Mouse (Mus musculus) cerebellum, adult 11-12 months (tissue): ENCODE data around the gene Cldn7.
"Not testable (repeated sequence)": the region's sequence is repeated elsewhere in the genome, so short reads cannot be mapped to it uniquely, and the experiment has no call there.

ENCODE experiments used
- DNase-seq: peaks from one replicate; pipeline ENCODE4 v3.0.0; 2022

Cldn7 gene

DNA sequence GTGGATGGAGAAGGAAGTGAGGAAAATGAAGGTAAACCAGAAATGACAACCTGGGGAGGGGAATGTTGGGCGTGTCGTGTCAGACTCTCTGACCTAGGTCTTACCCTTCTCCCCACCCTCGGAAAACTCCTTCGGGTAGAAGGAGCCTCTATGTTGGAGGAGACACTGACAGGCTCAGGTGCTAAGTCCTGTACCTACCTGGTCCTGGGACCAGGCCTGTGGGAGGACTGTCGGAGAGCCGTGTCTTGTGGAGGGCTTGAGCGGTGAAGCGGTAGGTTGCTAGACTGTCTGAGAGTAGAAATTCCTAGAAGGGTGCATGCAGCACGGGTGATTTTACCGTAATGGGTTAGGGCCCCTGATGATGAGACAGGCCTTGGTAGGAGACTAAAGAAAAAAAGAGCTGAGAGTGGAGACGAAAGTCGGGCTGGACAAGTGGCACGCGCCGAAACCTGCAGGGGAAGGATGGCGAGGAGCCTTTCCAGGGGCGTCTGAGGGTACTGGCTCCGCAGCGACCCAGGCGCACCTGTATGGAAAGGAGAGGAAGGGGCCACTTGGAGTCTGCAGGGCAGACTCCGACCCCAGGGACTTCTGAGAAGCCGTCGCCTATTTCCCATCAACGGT is at the start of gene Cldn7:
Gene Cldn7 (plus strand): TSS at position 130 of the 621 bp plus-strand sequence.
- DNase-seq = no peak

DNA sequence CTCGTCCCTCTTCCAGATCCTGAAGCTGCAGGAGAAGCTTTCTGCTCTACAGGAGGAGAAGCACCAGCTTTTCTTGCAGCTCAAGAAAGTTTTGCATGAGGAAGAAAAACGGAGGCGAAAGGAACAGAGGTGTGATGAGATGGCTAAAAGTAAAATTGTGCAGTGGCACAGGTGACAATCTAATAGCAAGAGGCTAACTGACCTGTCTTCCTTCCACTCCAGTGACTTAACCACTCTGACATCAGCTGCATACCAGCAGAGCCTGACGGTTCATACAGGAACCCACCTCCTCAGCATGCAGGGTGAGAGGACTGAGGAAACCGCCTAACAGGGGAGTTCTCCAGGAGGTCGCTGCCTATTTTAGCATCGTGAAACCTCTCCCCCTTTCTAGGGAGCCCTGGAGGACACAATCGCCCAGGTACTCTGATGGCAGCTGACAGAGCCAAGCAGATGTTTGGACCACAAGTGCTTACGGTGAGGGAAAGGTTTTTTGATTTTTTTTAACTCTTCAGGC is 49.6 kb upstream of the Cldn7 start:
- DNase-seq = no peak

DNA sequence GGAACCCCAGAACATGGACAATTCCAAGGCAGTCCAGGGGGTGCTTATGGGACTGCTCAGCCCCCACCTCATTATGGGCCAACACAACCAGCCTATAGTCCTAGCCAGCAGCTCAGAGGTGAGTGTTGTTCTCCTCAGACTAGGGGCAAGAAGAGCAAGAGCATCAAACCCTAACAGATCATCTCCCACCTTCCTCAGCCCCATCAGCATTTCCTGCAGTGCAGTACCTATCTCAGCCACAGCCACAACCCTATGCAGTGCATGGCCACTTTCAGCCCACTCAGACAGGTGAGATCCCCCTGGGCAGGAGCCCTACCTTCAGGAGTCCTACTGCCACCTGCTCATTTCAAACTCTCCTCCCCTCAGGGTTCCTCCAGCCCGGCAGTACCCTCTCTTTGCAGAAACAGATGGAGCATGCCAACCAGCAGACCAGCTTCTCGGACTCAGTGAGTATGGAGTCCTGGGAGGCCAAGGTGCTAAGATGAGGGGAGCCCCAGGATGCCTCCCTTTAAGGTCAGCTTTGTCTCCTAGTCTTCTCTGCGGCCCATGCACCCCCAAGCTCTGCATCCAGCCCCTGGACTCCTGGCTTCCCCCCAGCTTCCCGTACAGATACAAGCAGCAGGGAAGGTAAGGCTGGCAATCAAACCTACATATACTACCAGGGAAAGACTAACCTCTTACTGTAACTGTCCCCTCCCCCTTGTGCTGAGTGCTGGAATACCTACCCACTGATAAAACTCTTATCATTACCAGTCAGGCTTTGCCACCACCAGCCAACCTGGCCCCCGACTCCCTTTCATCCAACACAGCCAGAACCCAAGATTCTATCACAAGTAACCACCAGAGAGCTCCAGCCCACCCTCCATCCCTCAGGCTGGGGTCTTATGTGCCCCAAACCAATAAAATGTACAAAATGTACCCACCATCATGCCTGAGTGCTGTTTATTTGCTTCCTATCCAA is 48.6 kb upstream of the Cldn7 start:
- no peak for DNase-seq

DNA sequence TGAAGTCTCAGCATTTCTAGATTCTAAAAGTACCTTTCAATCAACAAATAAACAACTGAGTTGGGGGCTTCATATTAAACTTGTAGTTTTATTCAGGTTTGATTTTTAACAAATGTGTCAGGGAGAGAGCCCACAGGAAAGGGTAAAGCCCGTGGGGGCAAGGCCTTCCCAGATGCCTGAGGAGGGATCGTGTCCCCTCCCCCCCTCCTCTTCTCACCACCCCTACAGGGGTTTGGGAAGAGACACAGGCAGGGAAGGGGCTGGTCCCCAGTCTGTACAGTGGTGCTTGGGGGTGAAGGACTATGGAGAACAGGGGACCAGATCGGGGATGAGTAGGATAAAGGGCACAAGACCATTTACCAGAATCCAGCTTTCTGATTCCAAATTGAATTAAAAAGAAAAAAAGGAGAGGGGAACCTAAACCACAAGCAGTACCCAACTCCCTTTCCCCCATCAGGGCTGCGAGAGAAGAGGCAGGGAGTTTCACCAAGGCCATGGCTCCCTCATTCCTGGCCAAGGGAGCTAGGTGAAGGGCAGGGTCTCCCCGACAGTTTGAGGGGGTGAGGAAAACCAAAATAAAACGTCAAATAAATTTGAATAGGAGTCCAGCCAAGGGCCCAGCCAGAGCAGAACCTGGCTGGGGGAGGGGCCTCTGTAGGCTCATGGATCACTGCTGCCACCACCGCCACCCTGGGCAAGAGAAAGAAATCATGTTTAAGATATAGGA is 47.8 kb upstream of the Cldn7 start:
- DNase-seq = not testable (repeated sequence)

DNA sequence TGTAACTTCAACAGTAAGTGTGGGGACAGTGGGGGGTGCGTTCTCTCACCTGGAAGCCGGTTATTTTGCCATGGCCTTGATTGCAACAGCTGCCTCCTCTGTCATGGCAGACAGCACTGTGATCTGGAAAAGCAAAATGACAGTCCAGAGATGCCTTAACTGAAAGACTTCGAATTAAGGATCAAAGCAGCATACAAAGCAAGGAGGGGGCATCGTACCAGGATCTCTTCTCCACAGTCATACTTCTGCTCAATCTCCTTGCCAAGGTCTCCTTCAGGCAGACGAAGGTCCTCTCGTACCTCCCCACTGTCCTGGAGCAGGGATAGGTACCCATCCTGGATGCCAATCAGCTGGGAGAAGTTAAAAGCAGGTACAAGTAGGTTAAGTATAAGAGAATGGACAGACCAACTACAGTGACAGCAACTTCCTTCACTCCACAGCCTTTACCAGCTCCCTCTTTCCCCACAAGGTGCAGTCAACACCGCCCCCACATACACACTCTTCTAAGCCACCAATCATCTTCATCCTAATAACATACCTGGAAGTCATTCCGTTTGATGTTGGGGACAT is 47.1 kb upstream of the Cldn7 start:
- no peak for DNase-seq

DNA sequence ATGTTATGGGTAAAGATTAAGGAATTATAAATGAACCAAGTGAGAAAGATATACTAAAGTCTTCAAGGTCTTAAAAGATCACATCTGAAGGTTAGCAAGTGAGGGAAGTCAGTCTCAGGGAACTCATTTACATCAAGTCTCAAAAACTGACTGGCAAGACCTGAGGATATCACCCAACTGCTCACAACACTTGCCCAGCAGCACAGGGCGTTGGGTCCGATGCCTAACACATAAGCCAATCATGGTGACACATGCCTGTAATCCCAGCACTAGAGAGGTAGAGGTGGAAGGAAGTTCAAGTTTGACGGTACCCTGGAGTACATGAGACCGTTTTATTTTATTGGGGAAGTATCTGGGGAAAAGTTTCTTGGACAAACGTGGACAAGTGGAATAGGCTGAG is 46.5 kb upstream of the Cldn7 start:
- DNase-seq = no peak

DNA sequence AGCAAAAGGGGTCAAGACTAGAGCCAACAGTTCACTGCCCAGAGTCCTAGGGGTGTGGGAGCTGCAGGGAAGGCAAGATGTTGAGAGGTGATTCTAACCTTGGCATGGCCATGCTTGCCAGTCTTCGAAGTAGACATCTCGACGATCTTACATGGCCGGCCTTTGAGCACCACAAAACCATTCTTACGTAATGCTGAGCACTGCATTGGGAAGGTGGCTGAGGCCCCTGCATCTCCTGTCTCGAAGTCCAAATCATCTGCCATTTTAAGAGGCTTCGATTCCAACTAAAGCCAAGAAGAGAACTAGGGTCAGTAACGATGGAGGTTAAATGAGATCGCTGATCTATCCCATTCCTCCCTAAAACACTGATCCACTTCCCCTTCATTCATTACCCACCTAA is 45.5 kb upstream of the Cldn7 start:
- DNase-seq = no peak

DNA sequence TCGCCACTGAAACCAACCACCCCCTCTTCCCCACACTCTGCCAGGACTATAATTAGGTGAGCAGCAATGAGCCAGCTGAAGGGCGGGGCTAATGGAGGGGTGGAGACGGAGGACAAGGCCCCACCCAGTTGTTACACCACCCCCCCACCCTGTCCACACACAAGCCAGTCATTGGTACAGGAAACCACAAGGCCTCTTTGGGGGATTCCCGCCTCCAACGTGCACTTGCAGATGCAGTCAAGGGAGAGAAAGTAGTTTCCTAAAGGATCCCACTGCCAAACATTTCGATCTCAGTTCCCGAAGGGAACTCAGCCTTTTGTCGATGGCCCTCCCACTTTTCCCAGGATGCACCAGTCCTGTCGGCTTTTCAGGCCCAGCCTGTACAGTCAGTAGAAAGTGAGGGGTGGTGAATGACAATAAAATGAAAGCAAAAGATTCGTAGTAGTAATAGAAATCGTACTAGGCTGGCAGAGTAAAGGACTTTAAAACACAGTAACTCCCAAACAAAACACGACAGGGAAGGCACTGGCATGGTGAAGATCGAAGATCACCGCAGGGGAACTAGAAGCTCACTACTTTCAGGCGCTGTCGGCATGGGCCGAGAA is 44.8 kb upstream of the Cldn7 start:
- peak; percentile 67 for DNase-seq

DNA sequence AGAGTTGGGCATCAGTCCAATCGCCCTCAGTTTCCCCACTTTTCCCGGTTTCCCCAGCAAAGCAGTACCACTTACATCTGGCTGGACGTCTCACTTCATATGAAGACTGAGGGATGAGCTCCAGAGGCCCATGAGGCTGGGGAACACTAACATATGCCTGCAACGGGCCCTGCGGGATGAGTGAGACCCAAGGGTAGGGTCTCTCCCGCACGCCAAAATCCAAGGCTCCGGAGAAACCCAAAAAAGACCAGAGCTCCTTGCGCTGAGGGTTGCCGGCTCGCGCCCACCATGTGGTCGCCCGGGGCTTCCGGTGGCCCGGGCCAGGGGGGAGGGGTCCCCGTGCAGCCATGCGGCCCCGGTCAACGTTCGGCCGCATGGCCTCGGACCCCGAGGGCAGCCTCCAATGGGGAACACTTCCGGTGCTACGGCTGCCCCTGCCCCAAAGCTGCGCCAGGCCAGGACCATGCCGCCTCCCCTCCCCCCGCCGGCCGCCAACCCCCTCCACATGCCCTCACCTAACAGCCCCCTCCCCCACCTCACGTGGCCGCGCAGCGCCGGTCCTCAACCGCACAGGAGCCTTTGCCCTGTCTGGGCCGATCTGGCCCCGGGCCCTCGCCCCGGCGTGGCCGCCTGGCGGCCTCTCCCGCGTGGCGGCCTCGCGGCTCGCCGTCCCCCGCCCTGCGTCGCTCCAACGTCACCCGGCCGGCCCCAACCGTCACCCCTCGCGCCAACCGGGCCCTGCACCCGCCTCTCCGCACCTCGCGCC is 44.1 kb upstream of the Cldn7 start:
- peak; percentile 77 for DNase-seq

DNA sequence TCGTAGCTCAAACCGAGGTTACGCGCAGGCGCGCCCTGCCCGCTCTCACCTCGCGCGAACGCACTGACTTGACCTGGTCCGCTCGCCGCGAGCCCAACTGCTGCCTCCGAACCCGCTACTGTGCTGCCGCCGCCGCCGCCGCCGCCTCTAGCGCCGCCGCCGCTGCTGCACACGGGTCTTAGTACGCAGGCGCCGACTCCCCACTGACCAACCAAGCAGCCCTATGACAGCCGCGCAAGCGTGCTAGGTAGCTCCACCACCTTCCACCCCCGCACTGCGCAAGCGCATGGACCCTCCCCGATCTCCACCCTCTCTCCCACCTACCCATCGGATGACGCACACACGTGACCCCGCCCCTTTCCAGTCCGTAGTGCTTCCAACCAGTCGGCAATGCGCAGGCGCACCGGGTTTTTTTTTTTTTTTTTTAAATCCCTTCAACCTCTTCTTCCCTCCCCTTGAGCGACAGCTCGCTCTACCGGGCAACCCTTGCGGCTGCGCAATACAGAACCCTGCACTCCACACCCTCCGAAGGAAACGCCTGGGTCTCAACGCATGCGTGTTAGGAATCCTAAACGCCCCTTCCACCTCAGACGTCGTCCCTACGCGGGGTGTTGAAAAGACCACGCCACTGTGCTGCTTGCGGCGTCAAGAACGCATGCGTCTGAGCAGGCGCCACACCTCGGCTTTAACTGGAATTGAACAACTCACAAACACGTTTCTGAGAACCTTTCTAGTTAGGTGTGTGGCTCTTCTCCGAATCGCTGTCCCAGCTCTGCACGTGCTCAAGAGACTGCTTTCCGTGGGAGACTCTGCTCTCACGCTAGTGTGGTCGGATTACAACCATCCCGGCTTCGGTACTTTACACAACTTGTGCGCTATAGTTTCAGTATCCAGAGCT is 43.2 kb upstream of the Cldn7 start, which contains the start of gene Eif5a:
Gene Eif5a (minus strand): TSS at position 845 of the 898 bp plus-strand sequence.
- peak; percentile 100 for DNase-seq

DNA sequence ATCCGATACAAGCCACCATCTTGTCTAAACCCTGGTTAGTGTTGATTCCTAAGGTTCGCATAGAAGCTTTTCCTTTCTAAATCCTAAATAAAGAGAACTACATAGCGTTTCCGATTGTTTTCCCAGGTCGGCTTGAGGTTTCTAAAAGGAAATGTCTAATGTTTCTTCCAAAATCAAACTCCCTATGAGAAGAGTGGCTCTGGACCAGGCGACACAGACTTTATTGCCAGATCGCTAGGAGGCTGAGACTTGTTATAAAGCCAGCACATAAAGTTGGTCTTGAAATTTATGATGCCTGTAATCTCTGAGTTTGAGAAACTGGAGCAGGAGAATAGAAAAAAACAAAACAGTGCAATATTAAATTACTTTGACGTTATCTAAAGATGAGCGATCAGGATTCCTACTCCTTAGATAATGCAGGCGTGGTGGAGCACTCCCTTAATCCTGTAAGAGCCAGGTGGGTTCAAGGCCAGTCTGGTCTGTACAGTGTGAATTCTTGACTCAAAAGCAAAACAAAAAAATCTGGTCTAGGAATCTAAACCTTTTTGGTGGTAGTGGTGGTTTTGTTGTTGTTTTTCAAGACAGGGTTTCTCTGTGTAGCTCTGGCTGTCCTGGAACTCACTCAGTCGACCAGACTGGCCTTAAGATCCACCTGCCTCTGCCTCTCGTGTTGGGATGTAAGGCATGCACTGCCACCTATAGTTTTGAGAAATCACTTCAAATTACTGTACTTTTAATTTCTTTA is 42.4 kb upstream of the Cldn7 start:
- no peak for DNase-seq

DNA sequence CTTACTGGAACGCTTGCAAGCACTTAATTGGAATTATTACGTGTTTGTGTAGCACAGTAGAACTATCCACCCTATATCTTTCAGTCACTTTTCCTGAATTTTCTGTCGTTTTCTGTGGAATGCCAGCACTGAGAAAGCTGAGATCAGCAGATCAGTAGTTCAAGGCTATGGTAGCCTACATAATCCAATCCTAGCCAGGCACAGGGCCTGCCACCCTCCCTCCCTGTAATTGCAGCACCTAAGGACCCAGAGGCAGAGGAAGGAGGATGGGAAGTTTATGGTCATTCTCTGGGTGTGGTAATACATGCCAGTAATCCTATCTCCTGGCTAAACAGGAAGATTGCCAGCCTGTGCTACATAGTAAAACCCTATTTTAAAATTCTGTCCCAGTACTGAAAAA is 41.8 kb upstream of the Cldn7 start:
- DNase-seq = no peak

DNA sequence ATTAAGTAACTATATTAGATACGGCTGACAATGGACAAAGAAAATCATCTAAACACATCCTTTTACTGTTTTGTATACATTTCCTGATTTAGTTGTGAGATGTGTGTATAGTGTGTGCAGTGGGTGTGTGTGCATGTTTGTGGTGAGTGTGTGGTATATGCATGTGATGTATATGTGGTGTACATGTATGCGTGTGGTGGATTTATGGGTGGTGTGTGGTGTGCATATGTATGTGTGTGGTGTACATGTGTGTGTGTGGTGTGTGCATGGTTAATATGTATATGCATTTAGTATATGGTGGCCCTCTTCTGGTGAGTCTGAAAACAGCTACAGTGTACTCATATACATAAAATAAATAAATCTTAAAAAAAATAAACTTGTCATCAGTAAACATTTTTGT is 37.1 kb upstream of the Cldn7 start:
- no peak for DNase-seq

DNA sequence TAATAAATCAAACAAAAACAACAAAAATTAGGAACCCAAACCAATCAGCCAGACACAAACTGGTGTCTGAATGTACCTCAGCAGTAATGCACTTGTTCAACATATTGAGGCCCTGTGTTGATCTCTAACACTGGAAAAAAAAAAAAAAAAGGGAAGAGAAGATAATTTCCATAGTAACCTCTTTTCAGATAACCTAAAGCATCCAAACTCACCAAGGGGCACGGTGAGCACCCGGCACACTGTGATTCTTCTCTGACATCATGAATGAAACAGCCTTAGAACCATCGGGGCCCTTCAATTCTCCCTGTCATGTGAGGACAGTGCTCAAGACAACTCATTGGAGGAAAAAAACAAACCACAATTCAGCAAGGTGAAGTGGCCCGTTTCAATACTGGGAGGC is 34.9 kb upstream of the Cldn7 start:
- DNase-seq = no peak

DNA sequence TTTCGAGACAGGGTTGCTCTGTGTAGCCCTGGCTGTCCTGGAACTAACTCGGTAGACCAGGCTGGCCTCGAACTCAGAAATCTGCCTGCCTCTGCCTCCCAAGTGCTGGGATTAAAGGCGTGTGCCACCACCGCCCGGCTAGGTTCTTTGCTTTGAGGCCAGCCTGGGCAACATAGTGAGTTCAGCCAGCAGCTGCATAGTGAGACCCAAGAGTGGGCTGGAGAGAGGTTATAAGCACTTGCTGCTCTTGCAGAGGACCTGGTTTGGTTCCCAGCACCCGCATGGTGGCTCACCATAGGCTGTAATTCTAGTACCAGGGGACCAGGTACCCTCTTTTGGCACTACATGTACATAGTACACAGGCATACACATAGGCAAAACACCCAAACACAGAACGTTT is 34.4 kb upstream of the Cldn7 start:
- DNase-seq = not testable (repeated sequence)

DNA sequence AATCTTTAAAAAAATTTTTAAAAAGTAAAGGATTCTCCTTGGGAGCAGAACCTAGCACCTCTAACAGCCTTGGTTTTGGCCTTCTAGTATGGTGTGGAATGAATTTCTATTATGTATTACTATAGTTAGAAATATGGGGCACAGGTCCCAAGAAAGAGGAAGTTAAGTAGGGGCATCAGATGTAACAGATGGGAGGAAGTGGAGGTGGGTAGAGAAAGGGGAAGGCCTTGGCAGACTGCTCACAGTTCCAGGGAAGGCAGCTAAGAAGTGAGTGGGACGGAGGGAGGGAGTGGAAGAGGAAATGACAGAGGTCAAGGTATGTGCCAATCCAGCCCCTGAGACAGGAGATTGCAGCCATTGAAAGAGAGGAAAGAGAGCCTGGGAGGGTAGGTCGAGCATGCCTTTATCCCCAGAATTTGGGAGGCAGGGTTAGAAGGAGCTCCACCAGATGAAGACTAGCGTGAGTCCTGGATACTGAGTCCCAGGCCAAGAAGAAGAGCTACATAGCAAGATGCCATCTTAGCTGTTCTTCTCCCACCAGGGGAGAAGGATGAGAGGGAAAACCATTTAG is 33.5 kb upstream of the Cldn7 start:
- no peak for DNase-seq

DNA sequence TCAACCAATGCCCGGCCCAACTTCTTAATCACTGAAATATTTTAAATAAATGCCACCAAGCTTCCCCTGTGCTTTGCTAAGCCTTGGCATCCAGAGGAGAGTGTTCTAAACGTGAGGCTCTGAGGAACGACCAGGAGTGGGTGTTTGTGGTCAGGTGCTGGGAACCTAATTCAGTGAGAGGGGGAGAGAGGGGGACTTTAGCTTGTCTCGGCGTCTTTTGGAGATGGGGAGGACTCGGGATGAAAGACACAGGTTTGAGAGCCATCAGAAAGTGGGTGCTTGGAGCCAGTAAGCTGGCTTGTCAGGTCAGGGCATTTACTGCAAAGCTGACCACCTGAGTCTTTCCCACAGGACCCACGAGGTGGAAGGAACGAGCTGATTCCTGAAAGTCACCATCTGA is 32.8 kb upstream of the Cldn7 start:
- DNase-seq = no peak

DNA sequence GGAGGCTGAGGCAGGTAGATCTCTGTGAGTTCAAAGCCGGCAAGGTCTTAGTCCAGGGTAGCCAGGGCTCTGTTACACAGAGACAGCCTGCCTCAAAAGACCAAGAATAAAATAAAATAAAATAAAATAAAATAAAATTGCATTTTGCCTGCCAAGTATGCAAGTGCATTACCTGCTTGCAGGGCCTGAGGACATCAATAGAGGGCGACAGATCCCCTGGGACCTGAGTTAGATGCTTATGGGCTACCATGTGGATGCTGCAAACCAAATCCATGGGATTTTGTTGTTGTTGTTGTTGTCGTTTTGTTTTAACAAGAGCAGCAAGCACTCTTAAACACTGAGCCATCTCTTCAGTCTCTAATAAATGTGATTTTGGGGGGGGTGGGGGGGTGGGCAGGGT is 32.3 kb upstream of the Cldn7 start:
- DNase-seq = no peak

DNA sequence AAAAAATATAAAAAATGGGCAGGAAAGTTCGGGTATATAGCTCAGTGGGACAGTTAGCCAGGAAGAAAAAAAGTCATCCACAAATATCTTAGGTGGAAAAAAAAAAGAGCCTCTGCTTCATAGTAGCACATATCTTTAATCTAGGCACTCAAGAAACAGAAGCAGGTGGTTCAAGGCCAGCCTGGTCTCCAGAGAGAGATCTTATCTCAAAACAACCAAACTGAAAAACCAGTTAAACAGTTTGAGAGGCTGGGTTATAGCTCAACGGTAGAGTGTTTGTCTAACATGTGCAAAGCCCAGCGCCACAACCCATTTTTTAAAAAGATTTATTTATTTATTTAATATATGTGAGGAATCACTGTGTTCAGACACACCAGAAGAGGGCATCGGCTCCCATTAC is 31.5 kb upstream of the Cldn7 start:
- no peak for DNase-seq

DNA sequence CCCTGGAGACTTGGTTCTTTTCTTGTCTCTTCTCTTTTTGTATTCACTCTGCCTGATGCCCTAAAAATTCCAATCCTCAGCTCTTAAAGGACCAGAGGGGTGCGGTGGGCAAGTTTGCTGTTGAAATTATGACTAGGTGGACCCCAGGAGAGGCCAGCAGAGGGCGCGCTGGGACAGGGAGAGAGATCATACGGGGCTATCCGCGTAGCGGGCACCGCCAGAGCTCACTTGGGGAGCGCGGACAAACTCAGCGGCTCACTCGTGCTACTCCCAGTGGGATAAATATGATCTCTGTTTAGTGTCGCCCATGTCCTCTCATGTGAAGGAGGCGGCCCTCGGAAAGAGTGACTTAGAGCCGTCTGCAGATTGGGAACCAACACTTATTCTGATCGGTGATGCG is 30.4 kb upstream of the Cldn7 start:
- DNase-seq = peak; percentile 78
